Mouse (Mus musculus) liver, embryonic 13.5 days (tissue): Measurements from ENCODE around the gene Cyp2d34. TPM values are rescaled to one million over a fixed set of nuclear protein-coding genes. Genes with fewer than 3 reads are reported as not detected.

Experiments used
- ATAC-seq: fragments of 200-750 bp; cut with Nextera tagmentation; 2 replicates; pipeline ENCODE4 v1.8.0; 2017; ENCODE audit warnings: low read depth, mild to moderate bottlenecking, moderate number of reproducible peaks, moderate library complexity
- DNase-seq: peaks from one replicate; pipeline ENCODE4 v3.0.0; 2022
- H3K27ac ChIP-seq: fragments of 300-500 bp; sonication (generic); 2 replicates; pipeline ENCODE4 v1.5.1; 2015; ENCODE audit warnings: moderate library complexity, mild to moderate bottlenecking, inconsistent platforms
- H3K27me3 ChIP-seq: fragments of 300-500 bp; sonication (generic); 2 replicates; pipeline ENCODE4 v1.6.1; 2015; ENCODE audit warnings: mild to moderate bottlenecking, inconsistent platforms
- H3K36me3 ChIP-seq: fragments of 300-500 bp; sonication (generic); 2 replicates; pipeline ENCODE4 v1.6.1; 2015; ENCODE audit warnings: mild to moderate bottlenecking, inconsistent platforms
- H3K4me1 ChIP-seq: fragments of 300-500 bp; sonication (generic); replicated peaks from 2 replicates; pipeline ENCODE4 v1.6.1; 2015; ENCODE audit warnings: inconsistent platforms
- H3K4me2 ChIP-seq: fragments of 300-500 bp; sonication (generic); 2 replicates; pipeline ENCODE4 v1.6.1; 2015; ENCODE audit warnings: inconsistent platforms, mild to moderate bottlenecking, moderate library complexity
- H3K4me3 ChIP-seq: fragments of 300-500 bp; sonication (generic); replicated peaks from 2 replicates; pipeline ENCODE4 v1.5.1; 2015; ENCODE audit warnings: mild to moderate bottlenecking, inconsistent platforms
- H3K9ac ChIP-seq: fragments of 300-500 bp; sonication (generic); 2 replicates; pipeline ENCODE4 v1.6.1; 2015; ENCODE audit warnings: mild to moderate bottlenecking, inconsistent platforms
- H3K9me3 ChIP-seq: fragments of 300-500 bp; sonication (generic); replicated peaks from 2 replicates; pipeline ENCODE4 v1.6.1; 2016; ENCODE audit warnings: inconsistent platforms
- WGBS: fragments of 180-500 bp; shearing (Covaris S2); methylation state at CpG from one replicate; pipeline ENCODE4 v1.1.7; 2015; ENCODE audit not compliant: insufficient replicate concordance; 5-methylcytosine and 5-hydroxymethylcytosine counted together
- microRNA-seq: library from miRNA; unstranded; fragments of <30 nt; microRNA quantifications from one replicate; pipeline ENCODE4, GENCODE M21; 2016
- polyA plus RNA-seq: library from polyadenylated mRNA; unstranded; fragments of >200 nt; fragmentation: Nextera tagmentation; extraction: Ambion mirVana; gene quantifications from 2 replicates; pipeline ENCODE4 v1.2.1, GENCODE M21; 2015

Cyp2d34 gene
- polyA plus RNA-seq, 1 experiment from 2014 or later, result not detected

GRCm38 (mm10) chr15:82618362-82619020, 2.3 kb downstream of the Cyp2d34 start:
- H3K36me3 ChIP-seq, result no peaks in the 10 kb centered on the region
- H3K27ac ChIP-seq, result no peak overlapping the region
- no peak overlapping the region for H3K9ac ChIP-seq
- no peak overlapping the region for H3K4me3 ChIP-seq
- DNase-seq (no peak), ATAC-seq (no peak)
- no peaks in the 10 kb centered on the region for H3K4me1 ChIP-seq
- no peaks in the 10 kb centered on the region; the same call in 1 of the 2 replicates for H3K9me3 ChIP-seq
- WGBS, result 76% methylated on average over 9 of the region's 9 CpGs
- H3K4me2 ChIP-seq, result no peak overlapping the region
- no peaks in the 10 kb centered on the region for H3K27me3 ChIP-seq

- WGBS, result 69% methylated on average over 9 of the region's 9 CpGs
- H3K4me3 ChIP-seq, result no peak overlapping the region
- H3K9me3 ChIP-seq, result no peaks in the 10 kb centered on the region
These were observed 38.1 kb downstream of the Cyp2d34 start for GRCm38 (mm10) chr15:82582621-82583020.

DNA sequence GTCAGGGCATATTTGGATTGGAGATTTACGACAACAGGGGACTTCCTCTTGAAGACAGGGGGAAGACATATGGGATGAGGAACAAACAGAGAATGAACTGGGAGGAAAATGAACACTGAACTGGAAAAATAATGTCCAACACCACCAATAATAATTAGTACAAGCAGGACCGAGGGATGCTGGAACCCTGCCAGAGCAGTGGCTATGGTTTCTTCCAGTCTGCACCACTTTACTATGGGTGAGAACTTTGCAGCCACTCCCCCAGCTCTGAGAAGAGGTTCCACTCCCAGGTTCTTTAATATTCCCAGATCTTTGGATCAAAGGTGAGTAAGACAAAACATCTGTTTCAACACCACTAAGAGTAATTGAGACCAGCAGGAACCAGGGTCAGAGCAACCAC, 41.7 kb downstream of the Cyp2d34 start:
- Histone ChIP-seq H3K4me1 (no peaks in the 10 kb centered on the region), H3K27me3 (no peaks in the 10 kb centered on the region), H3K9me3 (no peaks in the 10 kb centered on the region), H3K27ac (no peak overlapping the region), H3K9ac (no peak overlapping the region), H3K4me3 (no peak overlapping the region), H3K4me2 (no peak overlapping the region), H3K36me3 (no peaks in the 10 kb centered on the region)
- 65% methylated on average over 2 of the region's 2 CpGs for WGBS
- ATAC-seq (no peak), DNase-seq (no peak)

More at GRCm38 (mm10) chr15:82582621-82583020, 38.1 kb downstream of the Cyp2d34 start:
- no peak overlapping the region for H3K27ac ChIP-seq
- no peaks in the 10 kb centered on the region for H3K36me3 ChIP-seq
- H3K4me1 ChIP-seq, result no peaks in the 10 kb centered on the region
- no peaks in the 10 kb centered on the region for H3K27me3 ChIP-seq
- no peak for DNase-seq
- no peak overlapping the region for H3K9ac ChIP-seq
- no peak for ATAC-seq
- no peak overlapping the region for H3K4me2 ChIP-seq

DNA sequence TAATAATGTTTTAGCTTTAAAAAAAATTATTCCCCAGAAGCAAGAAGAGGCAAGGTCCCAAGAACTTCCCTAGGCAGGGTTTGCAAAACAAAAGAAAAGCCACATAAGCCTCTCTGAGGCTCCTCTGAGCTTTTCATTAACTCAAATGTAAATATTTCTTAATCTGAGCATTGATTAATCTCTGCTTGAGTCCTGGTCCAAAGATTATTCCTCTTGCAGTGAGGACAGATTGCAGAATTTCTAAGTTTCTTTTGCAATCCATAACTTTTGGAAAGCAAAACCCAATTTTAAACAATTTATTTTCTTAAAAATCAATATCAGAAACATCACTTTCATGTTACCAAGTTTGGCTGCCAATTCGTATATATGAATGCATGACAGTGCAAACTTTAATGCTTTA, 47.9 kb downstream of the Cyp2d34 start:
- Histone ChIP-seq H3K9me3 (no peaks in the 10 kb centered on the region), H3K27ac (no peak overlapping the region), H3K36me3 (no peaks in the 10 kb centered on the region), H3K4me1 (no peaks in the 10 kb centered on the region), H3K4me3 (no peak overlapping the region), H3K9ac (no peak overlapping the region), H3K4me2 (no peak overlapping the region), H3K27me3 (no peaks in the 10 kb centered on the region)
- ATAC-seq (no peak), DNase-seq (no peak)
- WGBS, result 44% methylated on average over 1 of the region's 1 CpGs

Small RNA genes within 50 kb of the gene (microRNA-seq; reads per million reads assigned to microRNA genes)
- not detected for gene Gm27463
- gene Gm27742, result not detected

Other genes with a start within 250 kb of the Cyp2d34 start
- 7.8 and 9.3 TPM in 2 replicates for gene Cyp2d22, start 240.7 kb downstream of the Cyp2d34 start, polyA plus RNA-seq
- not detected in 2 replicates for gene Cyp2d11, start 226.9 kb downstream of the Cyp2d34 start, polyA plus RNA-seq
- gene Cyp2d10, start 213.8 kb downstream of the Cyp2d34 start, polyA plus RNA-seq, result 18.9 and 19.6 TPM in 2 replicates
- 0.71 and 1.4 TPM in 2 replicates for gene Cyp2d9, start 187.5 kb downstream of the Cyp2d34 start, polyA plus RNA-seq
- gene Cyp2d12, start 65.9 kb downstream of the Cyp2d34 start, polyA plus RNA-seq, result not detected in 2 replicates
- not detected in 2 replicates for gene Cyp2d40, start 143.2 kb upstream of the Cyp2d34 start, polyA plus RNA-seq
- gene Cyp2d26, start 173.3 kb upstream of the Cyp2d34 start, polyA plus RNA-seq, result 6.1 and 8.0 TPM in 2 replicates